Mouse (Mus musculus) bone marrow, adult 2 months (tissue): ENCODE data around the gene Atn1.

Experiments used
- CTCF ChIP-seq: fragments of 200-500 bp; IDR thresholded peaks from 2 replicates; pipeline ENCODE4 v1.5.1; 2011; ENCODE audit warnings: low read length, control low read depth; ENCODE audit not compliant: control insufficient read depth, insufficient read depth
- POLR2A ChIP-seq: fragments of 200-500 bp; IDR thresholded peaks from 2 replicates; pipeline ENCODE4 v1.6.1; 2011; ENCODE audit warnings: low read depth, mild to moderate bottlenecking, control low read depth, low read length, borderline replicate concordance; ENCODE audit not compliant: control insufficient read depth

- TF ChIP-seq CTCF (no peak), POLR2A (no peak)
Observed at GRCm38 (mm10) chr6:124731038-124731437, 25.3 kb downstream of the Atn1 start.
